Mouse (Mus musculus) bone marrow macrophage, adult 2 months (primary cell): ENCODE data around the gene Frmd4b.

Experiments used
- CTCF ChIP-seq: IDR thresholded peaks from 2 replicates; pipeline ENCODE4 v1.5.1; 2012; ENCODE audit warnings: low read depth, mild to moderate bottlenecking, low read length, moderate library complexity
- POLR2A ChIP-seq: IDR thresholded peaks from 2 replicates; pipeline ENCODE4 v1.6.1; 2012; ENCODE audit warnings: mild to moderate bottlenecking, low read depth, low read length, borderline replicate concordance

DNA sequence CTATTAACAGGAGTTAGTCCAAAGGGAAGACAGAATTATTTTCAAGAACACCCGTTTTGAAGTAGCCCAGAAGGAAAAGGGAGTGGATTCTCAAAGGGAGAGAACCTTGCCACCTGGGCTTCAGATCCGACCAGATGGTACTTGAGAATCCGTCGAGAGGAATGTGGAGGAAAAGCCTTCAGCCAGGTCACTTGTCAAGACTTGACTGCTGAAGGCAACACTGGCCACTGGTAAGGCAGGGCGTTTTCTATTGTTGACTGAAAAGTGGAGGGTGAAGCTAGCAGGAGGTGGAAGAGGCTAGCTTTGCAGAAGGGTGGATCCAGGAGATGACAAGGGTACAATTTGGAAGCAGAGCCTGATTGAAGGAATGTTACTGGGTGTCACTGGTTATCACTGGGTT, 324.4 kb downstream of the Frmd4b start:
- TF ChIP-seq CTCF (no peak), POLR2A (no peak)
